Mouse (Mus musculus) cortical plate, adult 2 months (tissue): ENCODE measurements around the gene Chn1.

Source experiments
- CTCF ChIP-seq: fragments of 200-500 bp; IDR thresholded peaks from 2 replicates; pipeline ENCODE4 v1.5.1; 2011; ENCODE audit warnings: mild to moderate bottlenecking, control low read depth, low read length; ENCODE audit not compliant: insufficient read depth; ENCODE audit errors: extremely low read depth
- POLR2A ChIP-seq: fragments of 200-500 bp; IDR thresholded peaks from 2 replicates; pipeline ENCODE4 v1.6.1; 2011; ENCODE audit warnings: mild to moderate bottlenecking, low read length, control low read depth; ENCODE audit not compliant: insufficient read depth; ENCODE audit errors: extremely low read depth

- no peak for TF ChIP-seq CTCF
- TF ChIP-seq POLR2A = no peak
Observed at GRCm38 (mm10) chr2:73615456-73615855, 159.7 kb downstream of the Chn1 start.
